Mouse (Mus musculus) testis, adult 2 months (tissue): ENCODE measurements at regions not wholly inside any gene's neighbourhood (a gene's known extent, or its start where the extent isn't known, plus 50 kb on each side); places are given as distances from the start of the nearest gene placed in this dataset.

Experiments
- CTCF ChIP-seq: fragments of 200-500 bp; IDR thresholded peaks from 2 replicates; pipeline ENCODE4 v1.5.1; 2012; ENCODE audit warnings: low read depth, mild to moderate bottlenecking, inconsistent platforms, low read length, moderate library complexity; ENCODE audit not compliant: control insufficient read depth, insufficient read depth, insufficient replicate concordance
- POLR2A ChIP-seq: fragments of 200-500 bp; IDR thresholded peaks from 2 replicates; pipeline ENCODE4 v1.6.1; 2012; ENCODE audit warnings: low read depth, mild to moderate bottlenecking, inconsistent platforms, low read length, moderate library complexity; ENCODE audit not compliant: control insufficient read depth

- no peak for TF ChIP-seq CTCF
- no peak for TF ChIP-seq POLR2A
These were observed 358.1 kb downstream of the Gm16223 start for GRCm38 (mm10) chr5:42425902-42426301.
